Mouse (Mus musculus) limb, embryonic 14.5 days (tissue): ENCODE results near the gene Hic1. TPM values are rescaled to one million over a fixed set of nuclear protein-coding genes. Genes with fewer than 3 reads are reported as not detected.

ENCODE experiments used
- ATAC-seq: fragments of 200-750 bp; cut with Nextera tagmentation; 2 replicates; pipeline ENCODE4 v1.8.0; 2017; ENCODE audit warnings: low read depth, moderate number of reproducible peaks, moderate TSS enrichment; ENCODE audit not compliant: low FRiP score
- DNase-seq: peaks from one replicate; pipeline ENCODE4 v3.0.0-alpha.2; 2015; ENCODE audit warnings: low spot score
- H3K27ac ChIP-seq: fragments of 300-500 bp; sonication (generic); replicated peaks from 2 replicates; pipeline ENCODE4 v1.5.1; 2014; ENCODE audit warnings: low read depth, mild to moderate bottlenecking, low read length, moderate library complexity, mixed read lengths
- H3K27me3 ChIP-seq: fragments of 300-500 bp; sonication (generic); 2 replicates; pipeline ENCODE4 v1.6.1; 2014; ENCODE audit warnings: low read length, mixed read lengths; ENCODE audit not compliant: control insufficient read depth, insufficient read depth
- H3K36me3 ChIP-seq: fragments of 300-500 bp; sonication (generic); 2 replicates; pipeline ENCODE4 v1.6.1; 2014; ENCODE audit warnings: mild to moderate bottlenecking, low read length, moderate library complexity, mixed read lengths; ENCODE audit not compliant: control insufficient read depth, insufficient read depth
- H3K4me1 ChIP-seq: fragments of 300-500 bp; sonication (generic); 2 replicates; pipeline ENCODE4 v1.6.1; 2014; ENCODE audit warnings: antibody characterized with exemption, low read length, mixed read lengths; ENCODE audit not compliant: control insufficient read depth, insufficient read depth
- H3K4me2 ChIP-seq: fragments of 300-500 bp; sonication (generic); replicated peaks from 2 replicates; pipeline ENCODE4 v1.6.1; 2014; ENCODE audit warnings: low read depth, mild to moderate bottlenecking, low read length, moderate library complexity; ENCODE audit not compliant: severe bottlenecking
- H3K4me3 ChIP-seq: fragments of 300-500 bp; sonication (generic); replicated peaks from 2 replicates; pipeline ENCODE4 v1.5.1; 2014; ENCODE audit warnings: low read length
- H3K9ac ChIP-seq: fragments of 300-500 bp; sonication (generic); 2 replicates; pipeline ENCODE4 v1.6.1; 2014; ENCODE audit warnings: mild to moderate bottlenecking, low read depth, low read length, moderate library complexity; ENCODE audit not compliant: severe bottlenecking
- H3K9me3 ChIP-seq: fragments of 300-500 bp; sonication (generic); 2 replicates; pipeline ENCODE4 v1.6.1; 2016; ENCODE audit warnings: low read length; ENCODE audit not compliant: control insufficient read depth
- POLR2A ChIP-seq: fragments of 200-500 bp; IDR thresholded peaks from 2 replicates; pipeline ENCODE4 v1.8.0; 2012; ENCODE audit warnings: inconsistent platforms, mild to moderate bottlenecking, moderate library complexity, borderline replicate concordance; ENCODE audit not compliant: insufficient read depth, insufficient read length; ENCODE audit errors: extremely low read depth
- WGBS: fragments of 180-500 bp; shearing (Covaris S2); extraction: QIAGEN DNeasy Blood & Tissue Kit; methylation state at CpG from one replicate; pipeline ENCODE4 v1.1.7; 2014; 5-methylcytosine and 5-hydroxymethylcytosine counted together
- polyA plus RNA-seq, 2 experiments: library from polyadenylated mRNA; depleted of rRNA in 1 of 2; stranded (reverse) in 1 of 2; unstranded in 1 of 2; fragments of >200 nt; fragmentation: Nextera tagmentation in 1 of 2; extraction: Ambion mirVana in 1 of 2; gene quantifications; 2 replicates each; pipeline versions ENCODE4 v1.2.1 to v1.2.3; 2012 to 2014

Hic1 gene
- polyA plus RNA-seq (2012; rRNA removed): 90.8 and 125 TPM in 2 replicates
- 21.4 and 24.6 TPM in 2 replicates for polyA plus RNA-seq (2014; fragmentation: Nextera tagmentation; extraction: Ambion mirVana)

- Histone ChIP-seq H3K9me3 (no peaks in the 10 kb centered on the region), H3K4me1 (peaks cover 48% of the 10 kb centered on the region), H3K4me2 (peak within 1 kb of the TSS; percentile 85), H3K4me3 (peak within 1 kb of the TSS; percentile 59), H3K36me3 (peaks cover 29% of the 10 kb centered on the region), H3K27ac (peak within 1 kb of the TSS; percentile 79), H3K9ac (peak within 1 kb of the TSS; percentile 82), H3K27me3 (peaks cover 88% of the 10 kb centered on the region)
- ATAC-seq (no peak), DNase-seq (no peak)
- no peak for TF ChIP-seq POLR2A
- WGBS: 2% methylated on average over 23 of the region's 23 CpGs
Measured at GRCm38 (mm10) chr11:75169405-75170080, at the start of gene Hic1. TSS of gene Hic1 (minus strand) at chr11:75169519.

GRCm38 (mm10) chr11:75214081-75214950, 45.0 kb upstream of the Hic1 start:
- ATAC-seq: no peak

GRCm38 (mm10) chr11:75213372-75214080, 44.2 kb upstream of the Hic1 start:
- Histone ChIP-seq H3K4me3 (peak overlapping the region; percentile 29), H3K4me2 (peak overlapping the region; percentile 65), H3K4me1 (peaks cover 19% of the 10 kb centered on the region), H3K27ac (no peak overlapping the region), H3K9ac (peak overlapping the region; percentile 54), H3K36me3 (no peaks in the 10 kb centered on the region), H3K9me3 (no peaks in the 10 kb centered on the region), H3K27me3 (no peaks in the 10 kb centered on the region)
- 3% methylated on average over 29 of the region's 35 CpGs for WGBS
- TF ChIP-seq POLR2A: no peak
- ATAC-seq: no peak
- no peak for DNase-seq

More at GRCm38 (mm10) chr11:75214081-75214950, 45.0 kb upstream of the Hic1 start:
- Histone ChIP-seq H3K27me3 (no peaks in the 10 kb centered on the region), H3K4me2 (peak overlapping the region; percentile 65), H3K36me3 (no peaks in the 10 kb centered on the region), H3K9ac (peak overlapping the region; percentile 54), H3K27ac (no peak overlapping the region), H3K9me3 (no peaks in the 10 kb centered on the region), H3K4me1 (peaks cover 19% of the 10 kb centered on the region), H3K4me3 (peak overlapping the region; percentile 29)
- 18% methylated on average over 13 of the region's 13 CpGs for WGBS
- DNase-seq: no peak
- no peak for TF ChIP-seq POLR2A

GRCm38 (mm10) chr11:75212876-75213275, 43.6 kb upstream of the Hic1 start:
- 59% methylated on average over 3 of the region's 3 CpGs for WGBS
- no peaks in the 10 kb centered on the region for H3K27me3 ChIP-seq
- H3K36me3 ChIP-seq: no peaks in the 10 kb centered on the region
- H3K4me2 ChIP-seq: no peak overlapping the region
- ATAC-seq (no peak), DNase-seq (no peak)
- peaks cover 19% of the 10 kb centered on the region for H3K4me1 ChIP-seq
- no peak for TF ChIP-seq POLR2A
- no peaks in the 10 kb centered on the region for H3K9me3 ChIP-seq
- no peak overlapping the region for H3K4me3 ChIP-seq
- H3K9ac ChIP-seq: no peak overlapping the region
- H3K27ac ChIP-seq: no peak overlapping the region

GRCm38 (mm10) chr11:75212031-75212667, 42.8 kb upstream of the Hic1 start:
- no peak for TF ChIP-seq POLR2A
- peak; percentile 13 for DNase-seq
- no peak overlapping the region for H3K4me2 ChIP-seq
- H3K36me3 ChIP-seq: no peaks in the 10 kb centered on the region
- no peak; the same call in 1 of the 2 replicates for ATAC-seq
- H3K9ac ChIP-seq: no peak overlapping the region
- no peaks in the 10 kb centered on the region for H3K9me3 ChIP-seq
- H3K4me1 ChIP-seq: peaks cover 19% of the 10 kb centered on the region
- no peak overlapping the region for H3K27ac ChIP-seq
- no peaks in the 10 kb centered on the region for H3K27me3 ChIP-seq
- H3K4me3 ChIP-seq: no peak overlapping the region
- 55% methylated on average over 8 of the region's 8 CpGs for WGBS
